Mouse (Mus musculus): ENCODE measurements around the gene Hfe.

DNA sequence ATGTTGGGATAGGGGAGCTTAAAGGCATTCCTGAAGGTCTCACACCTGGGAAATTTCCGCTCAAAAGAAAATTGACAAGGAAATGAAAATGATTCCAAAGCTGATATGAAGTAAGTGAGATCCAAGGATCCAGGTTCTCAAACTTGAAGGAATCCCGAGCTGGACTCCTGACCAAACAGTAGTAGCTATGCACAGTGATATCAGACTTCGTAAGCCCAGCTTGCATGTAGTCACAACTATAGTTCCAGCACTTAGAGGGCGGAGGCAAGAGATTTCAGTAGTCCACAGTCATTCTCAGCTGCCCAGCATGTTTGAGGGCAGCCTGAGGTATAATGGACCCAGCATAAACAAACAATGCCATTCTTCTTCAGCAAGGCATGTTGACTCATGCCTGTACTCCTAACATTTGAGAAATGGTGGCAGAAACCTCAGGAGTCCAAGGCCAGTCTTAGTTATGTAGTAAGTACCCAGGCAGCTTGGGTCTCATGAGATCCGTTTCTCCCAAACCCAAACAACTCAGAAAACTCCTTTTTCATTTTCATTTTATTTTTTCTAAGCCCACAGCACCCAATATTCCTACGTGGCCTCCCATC is 28.6 kb downstream of the Hfe start:
- TF ChIP-seq CTCF (IDR thresholded peaks at IDR 0.05; ENCODE audit: insufficient read depth, low read depth, low read length) = no peak
- no peak for TF ChIP-seq POLR2A (IDR thresholded peaks at IDR 0.05; ENCODE audit: insufficient read depth, low read depth, low read length)

Measured in olfactory bulb, adult 2 months (tissue).